Mouse (Mus musculus) olfactory bulb, adult 2 months (tissue): ENCODE data around the gene Ddost.

Source experiments
- CTCF ChIP-seq: fragments of 200-500 bp; IDR thresholded peaks from 2 replicates; pipeline ENCODE4 v1.5.1; 2012; ENCODE audit warnings: low read depth, mild to moderate bottlenecking, low read length, moderate library complexity; ENCODE audit not compliant: insufficient read depth
- POLR2A ChIP-seq: fragments of 200-500 bp; IDR thresholded peaks from 2 replicates; pipeline ENCODE4 v1.6.1; 2012; ENCODE audit warnings: mild to moderate bottlenecking, low read depth, low read length, moderate library complexity; ENCODE audit not compliant: insufficient read depth

DNA sequence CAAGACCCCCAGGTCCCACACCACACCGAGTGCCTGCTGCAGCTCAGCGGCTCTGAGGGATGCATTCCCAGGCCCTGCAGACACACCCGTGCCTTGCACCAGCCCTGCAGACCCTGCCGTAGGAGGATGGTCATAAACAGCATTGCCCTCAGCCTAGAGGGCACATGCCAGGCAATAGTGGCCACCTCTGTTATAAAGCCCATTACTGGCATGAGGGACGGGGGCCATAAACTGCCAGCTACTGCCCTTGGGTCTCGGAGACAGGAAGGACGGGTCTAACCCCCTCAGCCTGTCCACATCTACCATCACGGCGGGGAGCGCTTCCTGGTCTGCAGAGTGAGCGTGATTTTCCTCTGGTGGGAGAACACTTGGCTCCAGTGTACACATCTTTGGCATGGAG lies 8.5 kb downstream of the Ddost start:
- TF ChIP-seq CTCF (no peak), POLR2A (no peak)
